16 mouse cellular contexts compared by ENCODE assay signal in genomic region chr6:23869971-23870370, GRCm38 (mm10). TPM values are rescaled to one million over a fixed set of nuclear protein-coding genes. Genes with fewer than 3 reads are reported as not detected.
"Had no signal": no experiment of that assay in that cellular context is flagged by ENCODE, and none has a peak within 500 bp of the region (broad histone marks: within the 10 kb centered on the region; RNA-seq: fewer than 3 reads in every experiment).

No protein-coding gene starts in this region.

- H3K27ac ChIP-seq: kidney, postnatal 0 days; layer of hippocampus, adult 2 months; limb, embryonic 12.5 days; limb, embryonic 15.5 days; liver, embryonic 14.5 days; macrophage; midbrain, embryonic 12.5 days had no signal

- H3K36me3 ChIP-seq: limb, embryonic 12.5 days; limb, embryonic 15.5 days; midbrain, embryonic 12.5 days had no signal

- H3K9ac ChIP-seq: limb, embryonic 12.5 days; limb, embryonic 15.5 days; liver, embryonic 14.5 days; liver, postnatal 0 days; lung, embryonic 14.5 days; midbrain, embryonic 12.5 days had no signal

- H3K4me3 ChIP-seq: layer of hippocampus, adult 2 months; limb, embryonic 12.5 days; limb, embryonic 15.5 days; midbrain, embryonic 12.5 days had no signal

- ATAC-seq: liver, postnatal 0 days; lung, postnatal 0 days; midbrain, embryonic 16.5 days had no signal

- H3K27me3 ChIP-seq: limb, embryonic 12.5 days; limb, embryonic 15.5 days; midbrain, embryonic 12.5 days had no signal

- DNase-seq: kidney, postnatal 25 days; layer of hippocampus, adult 9-11 months; liver, postnatal 0 days; lung, embryonic 14.5 days; thymus, adult 18-20 months; thymus, postnatal 36 days had no signal

- H3K4me1 ChIP-seq: limb, embryonic 12.5 days; limb, embryonic 15.5 days; midbrain, embryonic 12.5 days had no signal

- H3K9me3 ChIP-seq: limb, embryonic 12.5 days; limb, embryonic 15.5 days; midbrain, embryonic 12.5 days had no signal

- H3K4me2 ChIP-seq: limb, embryonic 12.5 days; limb, embryonic 15.5 days; liver, embryonic 11.5 days; lung, embryonic 14.5 days; midbrain, embryonic 12.5 days had no signal

RNA-seq across cellular contexts. Expression of gene Cadps2, which starts 30.8 kb away (rescaled TPM):
- polyA plus RNA-seq: macrophage had no signal
